Mouse (Mus musculus) kidney, embryonic 16.5 days (tissue): Measurements from ENCODE around the gene Xpo5. TPM values are rescaled to one million over a fixed set of nuclear protein-coding genes. Genes with fewer than 3 reads are reported as not detected.

Experiments used
- ATAC-seq: fragments of 200-750 bp; cut with Nextera tagmentation; 2 replicates; pipeline ENCODE4 v1.8.0; 2017; ENCODE audit warnings: moderate TSS enrichment; ENCODE audit not compliant: low FRiP score, low TSS enrichment
- H3K27ac ChIP-seq: fragments of 300-500 bp; sonication (generic); 2 replicates; pipeline ENCODE4 v1.5.1; 2014; ENCODE audit warnings: low read length
- H3K27me3 ChIP-seq: fragments of 300-500 bp; sonication (generic); 2 replicates; pipeline ENCODE4 v1.6.1; 2014; ENCODE audit warnings: low read length, control low read depth, mixed read lengths; ENCODE audit not compliant: insufficient read depth
- H3K36me3 ChIP-seq: fragments of 300-500 bp; sonication (generic); 2 replicates; pipeline ENCODE4 v1.6.1; 2014; ENCODE audit warnings: low read length, control low read depth, mixed read lengths; ENCODE audit not compliant: insufficient read depth
- H3K4me1 ChIP-seq: fragments of 300-500 bp; sonication (generic); 2 replicates; pipeline ENCODE4 v1.6.1; 2014; ENCODE audit warnings: low read length, control low read depth, mixed read lengths; ENCODE audit not compliant: insufficient read depth
- H3K4me2 ChIP-seq: fragments of 300-500 bp; sonication (generic); replicated peaks from 2 replicates; pipeline ENCODE4 v1.6.1; 2014; ENCODE audit warnings: low read depth, low read length
- H3K4me3 ChIP-seq: fragments of 300-500 bp; sonication (generic); 2 replicates; pipeline ENCODE4 v1.5.1; 2014; ENCODE audit warnings: mild to moderate bottlenecking, low read length
- H3K9ac ChIP-seq: fragments of 300-500 bp; sonication (generic); replicated peaks from 2 replicates; pipeline ENCODE4 v1.6.1; 2014; ENCODE audit warnings: low read length
- H3K9me3 ChIP-seq: fragments of 300-500 bp; sonication (generic); 2 replicates; pipeline ENCODE4 v1.6.1; 2016; ENCODE audit warnings: low read length, control low read depth
- WGBS: fragments of 180-500 bp; shearing (Covaris S2); extraction: QIAGEN DNeasy Blood & Tissue Kit; methylation state at CpG from one replicate; pipeline ENCODE4 v1.1.7; 2014; 5-methylcytosine and 5-hydroxymethylcytosine counted together
- polyA plus RNA-seq: library from polyadenylated mRNA; unstranded; fragments of >200 nt; fragmentation: Nextera tagmentation; extraction: Ambion mirVana; gene quantifications from 2 replicates; pipeline ENCODE4 v1.2.1, GENCODE M21; 2015

Xpo5 gene
- polyA plus RNA-seq, 1 experiment from 2014 or later, result 45.5 TPM

DNA sequence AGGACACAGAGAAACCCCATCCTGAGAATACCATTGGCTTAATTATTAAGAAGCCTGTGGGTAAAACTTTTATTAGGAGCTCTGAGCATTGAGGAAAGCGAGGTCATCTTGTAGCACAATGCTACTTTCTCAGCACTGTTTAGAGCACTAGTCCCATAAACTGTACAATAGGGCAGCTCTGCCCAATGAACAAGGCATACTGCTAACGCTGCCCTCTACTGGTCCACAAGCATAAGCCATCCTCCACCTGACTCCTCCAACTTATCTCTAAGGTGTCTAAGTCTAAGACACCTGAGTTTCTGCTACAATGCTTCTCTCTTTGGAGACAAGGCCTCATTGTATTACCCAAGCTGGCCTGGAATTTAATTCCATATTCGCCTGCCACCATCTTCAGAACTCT, 32.0 kb upstream of the Xpo5 start:
- ATAC-seq, result no peak; the same call in 1 of the 2 replicates
- Histone ChIP-seq H3K27ac (no peak overlapping the region), H3K27me3 (no peaks in the 10 kb centered on the region), H3K36me3 (peaks cover 60% of the 10 kb centered on the region), H3K4me2 (no peak overlapping the region), H3K9ac (no peak overlapping the region), H3K4me1 (no peaks in the 10 kb centered on the region), H3K9me3 (no peaks in the 10 kb centered on the region), H3K4me3 (no peak overlapping the region)
- 72% methylated on average over 3 of the region's 3 CpGs for WGBS

DNA sequence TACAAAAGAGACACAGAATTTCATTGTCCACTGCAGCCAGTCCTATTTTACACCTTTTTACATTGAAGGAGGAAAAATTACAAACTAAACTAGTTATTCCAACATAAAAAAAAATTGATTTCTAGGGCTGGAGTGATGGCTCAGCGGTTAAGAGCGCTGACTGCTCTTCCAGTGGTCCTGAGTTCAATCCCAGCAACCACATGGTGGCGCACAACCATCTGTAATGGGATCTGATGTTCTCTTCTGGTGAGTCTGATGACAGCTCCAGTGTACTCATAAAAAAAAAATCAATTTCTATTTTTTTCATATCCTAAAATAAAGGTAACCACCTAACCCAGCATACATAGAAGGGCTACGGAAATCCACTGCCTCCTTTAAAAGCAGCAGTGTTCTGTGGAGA, 20.3 kb upstream of the Xpo5 start:
- Histone ChIP-seq H3K27me3 (no peaks in the 10 kb centered on the region), H3K4me1 (no peaks in the 10 kb centered on the region), H3K27ac (no peak overlapping the region), H3K9ac (no peak overlapping the region), H3K4me3 (no peak overlapping the region), H3K4me2 (no peak overlapping the region), H3K36me3 (peaks cover 74% of the 10 kb centered on the region), H3K9me3 (no peaks in the 10 kb centered on the region)
- ATAC-seq, result no peak
- 88% methylated on average over 4 of the region's 4 CpGs for WGBS

DNA sequence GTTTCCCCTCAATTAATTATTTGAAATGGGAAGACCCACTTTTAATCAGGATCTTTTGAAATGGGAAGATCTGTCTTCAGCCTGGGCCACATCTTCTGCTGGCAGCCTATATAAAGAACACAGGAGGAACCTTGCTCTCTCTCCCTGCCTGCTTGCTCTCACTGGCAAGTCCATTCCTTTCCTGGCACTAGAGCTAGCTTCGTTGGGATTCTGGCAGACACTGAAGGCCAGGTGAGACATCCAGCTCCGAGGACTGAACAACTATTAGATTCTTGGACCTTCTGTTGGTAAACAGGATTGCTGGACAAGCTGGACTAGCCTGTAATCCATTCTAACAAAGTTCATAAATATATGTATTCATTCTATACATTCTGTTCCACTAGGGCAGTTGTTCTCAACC, 13.8 kb upstream of the Xpo5 start:
- Histone ChIP-seq H3K4me1 (no peaks in the 10 kb centered on the region), H3K27me3 (no peaks in the 10 kb centered on the region), H3K36me3 (peaks cover 53% of the 10 kb centered on the region), H3K9me3 (no peaks in the 10 kb centered on the region), H3K4me2 (no peak overlapping the region), H3K4me3 (no peak overlapping the region), H3K27ac (no peak overlapping the region), H3K9ac (no peak overlapping the region)
- no peak for ATAC-seq
- 98% methylated on average over 2 of the region's 2 CpGs for WGBS

DNA sequence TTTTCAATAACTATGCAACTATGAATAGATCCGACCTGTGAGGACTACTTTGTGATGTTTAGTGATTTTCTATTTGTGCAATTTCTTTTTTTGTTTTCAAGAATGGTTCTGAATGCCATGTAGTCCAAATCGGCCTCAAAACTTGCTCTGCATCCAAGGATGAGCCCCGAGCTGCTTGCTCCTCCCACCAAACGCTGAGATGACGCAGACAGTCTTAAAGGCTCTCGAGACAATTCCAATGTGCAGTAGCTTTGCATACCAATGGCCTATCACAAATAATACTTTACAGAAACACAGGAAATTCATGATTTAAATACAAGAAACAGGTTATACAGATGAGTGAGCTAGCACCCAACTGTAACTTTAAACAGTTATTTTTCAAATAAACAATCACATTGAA, 1.4 kb upstream of the Xpo5 start:
- Histone ChIP-seq H3K36me3 (peaks cover 29% of the 10 kb centered on the region), H3K4me1 (peaks cover 22% of the 10 kb centered on the region), H3K4me3 (peak overlapping the region; percentile 78; the same call in 1 of the 2 replicates), H3K27me3 (no peaks in the 10 kb centered on the region), H3K27ac (no peak overlapping the region), H3K4me2 (peak overlapping the region; percentile 78), H3K9me3 (no peaks in the 10 kb centered on the region), H3K9ac (no peak overlapping the region; the same call in 1 of the 2 replicates)
- no peak for ATAC-seq
- 60% methylated on average over 6 of the region's 6 CpGs for WGBS

DNA sequence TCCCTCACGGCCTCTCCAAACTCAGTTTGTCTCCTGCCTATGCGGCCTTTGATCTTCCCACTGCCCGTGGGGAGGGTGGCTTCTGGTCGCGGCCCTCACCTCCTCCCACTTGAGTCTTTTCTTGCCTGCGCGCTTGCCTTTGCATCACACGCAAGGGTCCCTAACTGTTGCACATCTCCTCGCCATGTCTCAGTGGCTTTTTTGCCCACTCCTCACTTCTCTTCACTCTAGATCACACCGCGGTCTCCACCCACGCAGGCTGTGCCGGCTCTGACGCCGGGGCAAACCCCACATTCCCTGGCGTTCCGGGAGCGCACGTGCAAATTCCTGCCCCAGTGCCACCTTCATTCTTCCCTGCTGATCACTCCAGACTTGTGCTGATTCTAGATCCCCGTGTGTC, 496 bp downstream of the Xpo5 start:
- H3K9ac ChIP-seq, result peak overlapping the region; percentile 78
- peak overlapping the region; percentile 78 for H3K4me3 ChIP-seq
- no peak for ATAC-seq
- peak overlapping the region; percentile 78 for H3K4me2 ChIP-seq
- WGBS, result under 1% methylated on average over 20 of the region's 20 CpGs
- H3K9me3 ChIP-seq, result no peaks in the 10 kb centered on the region
- H3K27ac ChIP-seq, result peak overlapping the region; percentile 63
- peaks cover 34% of the 10 kb centered on the region for H3K36me3 ChIP-seq
- H3K4me1 ChIP-seq, result peaks cover 22% of the 10 kb centered on the region
- no peaks in the 10 kb centered on the region for H3K27me3 ChIP-seq

DNA sequence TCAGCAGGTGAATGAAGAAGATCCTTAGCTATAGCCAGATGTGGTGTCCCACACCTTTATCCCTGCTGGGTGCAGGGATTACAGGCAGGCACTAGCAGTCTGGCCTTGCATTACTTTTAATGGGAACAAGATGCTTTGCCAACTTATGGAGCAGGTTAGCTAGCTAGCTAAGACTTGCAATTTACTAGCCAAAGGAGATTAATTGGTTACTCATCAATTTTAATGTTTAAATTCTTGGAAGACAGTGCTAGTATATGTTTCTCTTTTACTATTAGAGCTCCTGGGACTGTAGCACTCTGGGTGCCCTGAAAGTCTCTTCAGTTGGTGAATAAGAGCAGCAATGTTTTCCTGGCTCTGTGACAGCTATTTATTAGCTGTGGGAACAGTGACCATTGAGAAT, 4.1 kb downstream of the Xpo5 start:
- no peaks in the 10 kb centered on the region for H3K27me3 ChIP-seq
- peaks cover 58% of the 10 kb centered on the region for H3K36me3 ChIP-seq
- ATAC-seq, result no peak
- no peaks in the 10 kb centered on the region for H3K9me3 ChIP-seq
- no peak overlapping the region for H3K9ac ChIP-seq
- H3K27ac ChIP-seq, result no peak overlapping the region
- H3K4me2 ChIP-seq, result no peak overlapping the region
- H3K4me1 ChIP-seq, result peaks cover 13% of the 10 kb centered on the region
- no peak overlapping the region for H3K4me3 ChIP-seq

DNA sequence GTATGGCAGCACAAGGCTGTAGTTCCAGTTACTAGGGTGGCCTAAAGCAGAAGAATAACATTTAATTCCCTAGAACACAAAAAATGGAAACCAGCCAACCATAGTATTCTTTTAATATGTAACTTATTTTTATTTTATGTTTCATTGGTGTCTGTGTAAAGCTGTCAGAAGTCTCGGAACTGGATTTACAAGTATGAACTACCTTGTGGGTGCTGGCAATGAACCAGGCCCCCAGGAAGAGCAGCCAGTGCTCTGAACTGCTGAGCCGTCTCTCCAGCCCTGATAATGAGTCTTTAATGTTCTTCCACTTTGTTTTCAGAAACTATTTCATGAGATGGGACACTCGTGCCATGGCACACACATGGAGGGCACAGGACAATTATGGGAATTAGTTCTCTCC, 8.0 kb downstream of the Xpo5 start:
- Histone ChIP-seq H3K4me2 (no peak overlapping the region), H3K27me3 (no peaks in the 10 kb centered on the region), H3K9me3 (no peaks in the 10 kb centered on the region), H3K36me3 (peaks cover 80% of the 10 kb centered on the region), H3K4me3 (no peak overlapping the region), H3K27ac (no peak overlapping the region), H3K9ac (no peak overlapping the region), H3K4me1 (no peaks in the 10 kb centered on the region)
- ATAC-seq, result 0 out of 2 replicates have a peak, but pooled peaks have one; percentile 39
- WGBS, result 70% methylated on average over 3 of the region's 3 CpGs

DNA sequence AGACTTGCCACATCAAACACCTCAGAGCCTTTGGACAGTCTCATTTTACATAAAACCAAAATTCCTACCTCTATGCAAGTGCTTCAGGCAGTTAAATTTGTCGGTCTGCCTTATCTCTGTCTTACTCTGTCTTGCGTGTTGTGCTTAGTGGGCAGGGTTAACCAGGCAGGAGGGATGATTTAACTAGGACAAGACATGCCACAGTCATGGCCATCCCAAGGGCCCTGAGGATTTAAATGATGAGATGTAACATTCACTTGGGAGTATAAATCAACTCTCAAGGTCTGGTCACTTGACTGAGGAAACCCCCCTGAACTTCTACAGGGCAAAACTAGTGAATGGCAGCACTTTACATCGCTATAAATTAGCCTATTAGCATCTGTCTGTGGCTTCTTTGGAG, 19.0 kb downstream of the Xpo5 start:
- no peak overlapping the region for H3K27ac ChIP-seq
- no peak overlapping the region for H3K4me2 ChIP-seq
- no peak overlapping the region for H3K4me3 ChIP-seq
- ATAC-seq, result no peak
- no peaks in the 10 kb centered on the region for H3K4me1 ChIP-seq
- 83% methylated on average over 3 of the region's 3 CpGs for WGBS
- no peak overlapping the region for H3K9ac ChIP-seq
- peaks cover 93% of the 10 kb centered on the region for H3K36me3 ChIP-seq
- H3K9me3 ChIP-seq, result no peaks in the 10 kb centered on the region
- no peaks in the 10 kb centered on the region for H3K27me3 ChIP-seq

DNA sequence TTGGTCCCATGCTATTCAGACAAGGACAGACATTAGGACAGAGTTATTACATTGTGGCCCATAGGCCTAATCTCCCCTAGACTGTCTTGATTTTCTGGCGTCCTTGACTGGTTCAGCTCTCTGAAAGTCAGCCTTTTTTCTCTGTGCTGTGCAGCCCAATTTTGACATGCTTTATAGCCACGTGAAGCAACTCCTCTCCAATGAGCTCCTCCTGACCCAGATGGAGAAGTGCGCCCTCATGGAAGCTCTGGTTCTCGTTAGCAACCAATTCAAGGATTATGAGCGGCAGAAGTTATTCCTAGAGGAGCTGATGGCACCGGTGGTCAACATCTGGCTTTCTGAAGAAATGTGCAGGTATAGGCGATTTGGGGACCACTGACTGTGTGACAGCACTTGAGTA, 25.0 kb downstream of the Xpo5 start:
- Histone ChIP-seq H3K9me3 (no peaks in the 10 kb centered on the region), H3K4me2 (no peak overlapping the region), H3K27ac (no peak overlapping the region), H3K27me3 (no peaks in the 10 kb centered on the region), H3K9ac (no peak overlapping the region), H3K4me1 (no peaks in the 10 kb centered on the region), H3K36me3 (peaks cover 83% of the 10 kb centered on the region), H3K4me3 (no peak overlapping the region)
- WGBS, result 88% methylated on average over 7 of the region's 7 CpGs
- ATAC-seq, result no peak

DNA sequence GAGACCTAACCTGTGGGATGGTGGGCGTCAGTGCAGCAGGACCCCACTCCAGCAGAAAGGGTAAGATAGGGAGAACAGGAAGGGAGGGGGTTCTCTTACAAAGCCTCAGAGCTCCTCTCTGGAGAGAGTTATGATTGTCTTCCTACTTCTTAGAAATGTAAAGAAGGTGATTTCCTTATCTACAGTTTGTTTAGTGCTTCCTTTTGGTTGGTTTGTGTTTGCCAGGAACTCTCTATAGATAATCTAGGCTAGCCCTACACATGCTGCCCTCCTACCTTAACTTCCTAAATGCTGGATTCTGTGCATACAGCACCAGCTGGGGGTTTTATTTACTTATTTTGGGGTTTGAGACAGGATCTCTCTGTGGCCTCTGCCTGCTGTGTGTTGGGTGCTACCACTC, 33.5 kb downstream of the Xpo5 start:
- no peak overlapping the region for H3K27ac ChIP-seq
- ATAC-seq, result no peak
- H3K9ac ChIP-seq, result no peak overlapping the region
- peaks cover 63% of the 10 kb centered on the region for H3K36me3 ChIP-seq
- H3K9me3 ChIP-seq, result no peaks in the 10 kb centered on the region
- no peaks in the 10 kb centered on the region for H3K4me1 ChIP-seq
- H3K4me2 ChIP-seq, result no peak overlapping the region
- 95% methylated on average over 1 of the region's 1 CpGs for WGBS
- H3K4me3 ChIP-seq, result no peak overlapping the region
- no peaks in the 10 kb centered on the region for H3K27me3 ChIP-seq

DNA sequence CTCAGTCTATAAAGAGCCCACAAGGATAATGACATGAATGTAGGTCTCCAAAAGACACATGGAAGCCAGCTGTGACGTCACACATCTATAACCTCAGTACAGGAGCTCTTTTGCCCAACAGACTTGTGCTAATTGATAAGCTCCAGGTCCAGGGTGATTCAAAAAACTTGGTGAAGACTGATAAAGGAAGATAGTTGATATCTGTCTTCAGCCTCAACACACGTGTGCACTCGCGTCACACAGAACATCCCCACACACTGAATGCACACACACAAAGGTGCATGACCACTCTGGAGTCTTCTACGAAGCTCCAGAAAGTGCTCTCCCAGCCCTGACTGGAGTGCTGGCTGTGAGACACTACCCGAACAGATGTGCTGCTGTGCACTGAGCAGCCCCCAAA, 34.5 kb downstream of the Xpo5 start:
- 94% methylated on average over 6 of the region's 6 CpGs for whole genome bisulfite sequencing
- no peaks in the 10 kb centered on the region for H3K9me3 ChIP-seq
- H3K4me2 ChIP-seq, result no peak overlapping the region
- no peak overlapping the region for H3K9ac ChIP-seq
- no peaks in the 10 kb centered on the region for H3K27me3 ChIP-seq
- no peak for ATAC-seq
- no peak overlapping the region for H3K4me3 ChIP-seq
- H3K27ac ChIP-seq, result no peak overlapping the region
- H3K36me3 ChIP-seq, result peaks cover 70% of the 10 kb centered on the region
- no peaks in the 10 kb centered on the region for H3K4me1 ChIP-seq
